Mouse (Mus musculus): ENCODE measurements around the gene 1700092M07Rik.

The 1700092M07Rik gene

GRCm38 (mm10) chr19:8740603-8741002 lies at the start of gene 1700092M07Rik:
TSS of gene 1700092M07Rik (plus strand) at chr19:8740718.
- DNase-seq (ENCODE audit: low spot score) = no peak

- no peak for DNase-seq (ENCODE audit: low spot score)
These were observed 48.5 kb upstream of the 1700092M07Rik start for GRCm38 (mm10) chr19:8691871-8692539.

DNA sequence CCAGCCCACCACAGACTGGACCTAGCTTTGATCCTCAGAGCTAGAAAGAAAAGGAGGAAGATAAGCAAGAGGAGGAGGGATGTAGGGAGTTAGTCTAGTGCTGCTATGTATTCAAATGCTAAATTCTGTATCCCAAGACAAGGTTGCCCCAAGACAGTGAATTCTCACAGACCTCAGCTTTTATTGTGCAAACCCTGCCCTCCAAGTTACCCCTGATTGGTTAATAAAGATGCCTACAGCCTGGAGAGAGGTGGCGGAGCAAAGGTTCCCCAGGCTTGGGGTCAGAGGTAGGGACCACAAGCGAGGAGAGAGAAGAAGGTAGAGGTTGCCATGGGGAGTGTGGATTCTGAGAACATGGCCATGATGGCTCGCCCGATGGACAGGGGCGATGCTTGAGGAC lies 47.8 kb upstream of the 1700092M07Rik start:
- no peak for DNase-seq (ENCODE audit: low spot score)

DNA sequence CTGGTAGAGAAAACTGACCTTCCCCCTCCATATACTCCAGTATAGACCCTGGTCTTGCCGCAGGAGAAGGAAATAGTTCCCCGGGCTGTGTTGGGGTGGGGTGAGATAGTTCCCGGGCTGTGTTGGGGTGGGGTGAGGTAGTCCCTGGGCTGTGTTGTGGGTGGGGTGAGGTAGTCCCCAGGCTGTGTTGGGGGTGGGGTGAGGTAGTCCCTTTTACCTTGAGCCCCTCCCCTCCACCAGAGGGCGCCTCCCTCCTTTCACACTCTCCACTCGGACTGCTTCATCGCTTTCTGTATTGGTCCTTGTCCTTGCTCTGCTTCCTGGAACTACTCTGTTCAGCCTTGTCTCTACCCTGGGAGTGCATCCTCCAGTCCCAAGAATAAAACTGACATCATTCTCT lies 45.2 kb upstream of the 1700092M07Rik start:
- DNase-seq (ENCODE audit: low spot score) = no peak

- no peak for DNase-seq (ENCODE audit: low spot score)
These were observed 40.9 kb upstream of the 1700092M07Rik start for GRCm38 (mm10) chr19:8699652-8700051.

GRCm38 (mm10) chr19:8702458-8702857 lies 38.1 kb upstream of the 1700092M07Rik start:
- no peak for DNase-seq (ENCODE audit: low spot score)

DNA sequence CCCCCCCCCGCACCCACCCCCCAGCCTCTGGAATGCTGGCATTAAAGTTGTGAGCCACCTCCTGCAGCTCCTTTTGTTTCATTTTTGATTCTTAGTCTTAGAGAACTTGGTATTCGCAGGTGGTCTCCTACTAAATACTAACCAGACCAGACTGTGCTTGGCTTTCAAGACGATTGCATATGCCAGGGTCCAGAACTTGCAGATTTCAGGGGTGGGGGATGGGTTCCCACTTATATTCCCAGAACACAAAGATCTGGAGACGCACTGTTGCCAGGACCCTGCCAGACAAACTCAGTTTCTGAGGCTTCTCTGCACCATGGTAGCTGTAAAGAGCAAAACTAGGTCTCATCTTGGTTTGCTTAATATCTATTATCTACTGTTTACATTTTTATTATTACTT lies 36.9 kb upstream of the 1700092M07Rik start:
- DNase-seq (ENCODE audit: low spot score) = no peak

- no peak for DNase-seq (ENCODE audit: low spot score)
These were observed 35.4 kb upstream of the 1700092M07Rik start for GRCm38 (mm10) chr19:8705026-8705708.

- DNase-seq (ENCODE audit: low spot score) = no peak
These were observed 34.3 kb upstream of the 1700092M07Rik start for GRCm38 (mm10) chr19:8706132-8706667.

GRCm38 (mm10) chr19:8706930-8707329 lies 33.6 kb upstream of the 1700092M07Rik start:
- DNase-seq (ENCODE audit: low spot score) = no peak

DNA sequence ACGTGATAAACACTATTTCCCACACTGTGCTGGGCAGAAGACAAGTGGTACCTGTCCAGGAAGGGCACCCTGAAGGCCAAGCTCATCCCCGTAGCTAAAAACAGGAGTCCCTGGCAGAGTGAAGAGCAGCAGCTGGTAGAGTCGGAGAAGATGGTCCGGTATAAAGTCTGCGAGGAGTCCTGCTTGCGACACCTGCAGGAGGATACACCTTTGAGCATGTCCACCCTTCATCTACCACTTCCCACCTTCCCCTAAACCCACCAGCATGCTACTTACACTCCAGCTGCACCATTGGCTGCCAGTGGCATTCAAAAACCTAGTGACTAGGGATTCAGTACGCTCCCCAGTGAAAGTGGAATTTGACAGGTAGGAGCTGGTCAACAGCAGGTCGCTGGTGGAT lies 31.6 kb upstream of the 1700092M07Rik start:
- no peak for DNase-seq (ENCODE audit: low spot score)

DNA sequence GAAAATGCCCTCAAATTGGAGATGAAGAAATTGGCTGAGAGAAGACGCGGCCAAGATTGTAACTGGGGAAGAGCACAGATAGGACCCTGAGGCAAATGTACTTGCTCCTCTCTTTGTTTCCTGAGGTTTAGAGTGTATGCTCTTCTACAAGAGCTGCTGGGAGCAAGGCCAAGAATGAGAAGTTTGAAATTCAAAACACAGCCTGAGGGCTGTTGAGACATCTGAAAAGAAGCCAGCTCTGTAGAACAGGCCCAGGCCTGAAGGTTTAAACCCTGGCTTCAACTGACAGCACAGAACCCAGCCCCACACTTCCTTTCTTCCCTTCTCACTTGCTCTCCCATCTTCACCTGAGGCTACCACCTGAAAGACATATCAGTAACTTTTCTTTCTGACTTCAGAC lies 30.5 kb upstream of the 1700092M07Rik start:
- no peak for DNase-seq (ENCODE audit: low spot score)

- DNase-seq (ENCODE audit: low spot score) = no peak
These were observed 29.0 kb upstream of the 1700092M07Rik start for GRCm38 (mm10) chr19:8711506-8711905.

- DNase-seq (ENCODE audit: low spot score) = no peak
These were observed 28.3 kb upstream of the 1700092M07Rik start for GRCm38 (mm10) chr19:8711949-8712869.

GRCm38 (mm10) chr19:8712870-8713305 lies 27.6 kb upstream of the 1700092M07Rik start:
- DNase-seq (ENCODE audit: low spot score) = peak; percentile 72

DNA sequence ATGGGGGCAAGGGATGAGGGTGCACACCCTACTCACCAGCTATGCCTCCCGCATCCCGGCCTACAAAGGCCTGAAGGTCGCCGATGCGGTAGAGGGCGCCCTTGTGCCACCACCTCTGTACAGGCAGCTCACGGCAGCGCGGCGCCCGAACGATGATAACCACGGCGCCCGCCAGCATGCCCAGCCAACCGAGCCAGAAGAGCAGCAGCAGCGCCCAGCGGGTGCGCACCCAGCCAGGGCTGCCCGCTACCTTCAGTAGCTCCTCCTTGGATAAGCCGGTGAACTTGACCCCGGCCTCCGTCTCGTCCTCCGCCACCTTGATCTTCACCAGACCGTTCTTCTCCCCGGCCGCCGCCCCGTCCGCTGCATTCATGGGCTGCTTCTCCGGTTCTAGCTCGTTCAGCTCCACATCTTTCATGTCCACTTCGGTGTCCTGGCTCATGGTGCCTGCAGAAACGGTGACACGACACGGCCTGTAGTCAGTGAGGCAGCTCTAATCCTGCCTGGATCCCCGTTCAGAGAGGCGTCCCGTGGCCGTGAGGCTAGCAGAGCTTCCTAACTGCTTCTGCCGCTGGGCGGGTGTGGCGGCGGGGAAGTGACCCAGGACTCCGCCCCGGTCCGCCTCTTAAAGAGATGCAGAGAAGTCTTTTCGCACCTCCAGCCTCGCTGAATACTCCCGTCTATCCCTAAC lies 27.1 kb upstream of the 1700092M07Rik start:
- peak; percentile 88 for DNase-seq (ENCODE audit: low spot score)

DNA sequence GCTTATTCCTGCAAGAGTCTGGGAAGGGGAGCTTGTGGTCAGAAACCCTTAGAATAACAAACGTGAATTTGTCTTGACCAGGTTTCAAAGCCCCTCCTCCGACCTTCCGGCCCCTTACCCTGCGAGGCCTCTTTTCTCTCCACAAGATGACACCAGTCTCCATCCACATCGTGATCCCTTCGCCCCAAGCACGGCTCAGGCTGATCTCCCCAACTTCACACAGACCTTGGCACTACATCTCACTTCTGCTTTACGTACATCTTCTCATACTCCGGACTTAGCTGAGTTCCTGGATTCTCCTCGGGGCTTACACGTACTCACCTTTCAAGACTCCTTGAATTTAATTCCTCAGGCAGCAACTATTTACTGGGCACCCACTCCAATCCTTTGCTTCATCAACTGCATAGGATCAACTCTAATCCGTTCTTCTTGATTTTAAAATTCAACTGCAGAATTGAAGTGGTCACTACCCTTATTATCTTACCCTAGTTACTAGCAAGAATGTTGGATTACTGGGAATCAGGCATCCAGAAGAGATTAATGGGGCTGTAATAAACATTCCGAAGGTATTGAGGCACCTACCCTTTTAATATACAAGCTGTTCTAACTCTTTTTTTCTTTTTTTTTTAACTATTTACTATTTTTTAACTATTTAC lies 26.4 kb upstream of the 1700092M07Rik start:
- DNase-seq (ENCODE audit: low spot score) = no peak

DNA sequence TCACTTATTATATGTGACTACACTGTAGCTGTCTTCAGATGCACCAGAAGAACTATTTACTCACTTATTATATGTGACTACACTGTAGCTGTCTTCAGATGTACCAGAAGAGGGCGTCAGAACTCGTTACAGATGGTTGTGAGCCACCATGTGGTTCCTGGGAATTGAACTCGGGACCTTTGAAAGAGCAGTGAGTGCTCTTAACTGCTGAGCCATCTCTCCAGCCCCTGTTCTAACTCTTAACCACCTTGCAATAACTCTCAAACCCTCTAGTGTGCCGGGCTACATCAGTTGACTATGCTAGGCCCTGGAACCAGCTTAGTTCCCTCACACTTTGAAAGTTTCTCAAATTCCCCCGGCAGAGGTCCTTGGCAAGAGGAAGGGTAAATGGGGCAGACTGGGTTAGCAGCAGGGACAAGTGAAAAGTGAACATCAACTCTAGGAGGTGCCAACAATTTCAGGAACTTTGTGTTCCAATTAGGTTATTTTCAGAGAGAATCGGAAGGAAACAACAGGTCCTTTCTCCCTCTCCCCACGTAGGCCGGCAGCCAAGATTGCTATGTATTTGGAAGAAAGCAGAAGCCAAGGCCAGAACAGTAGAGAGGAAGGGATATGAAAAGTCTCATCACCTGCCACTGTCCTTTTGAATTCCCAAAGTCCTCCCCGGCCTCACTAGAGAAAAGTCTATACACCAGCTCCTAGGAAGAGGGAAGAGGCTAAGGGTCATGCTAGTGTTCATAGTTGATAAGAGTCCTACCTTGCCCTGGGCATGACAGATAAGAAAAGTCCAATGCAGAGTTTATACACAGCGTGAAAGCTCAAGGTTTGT lies 25.7 kb upstream of the 1700092M07Rik start:
- no peak for DNase-seq (ENCODE audit: low spot score)

GRCm38 (mm10) chr19:8715868-8716766 lies 24.4 kb upstream of the 1700092M07Rik start:
- no peak for DNase-seq (ENCODE audit: low spot score)
